Mouse (Mus musculus): Measurements from ENCODE around the gene Cfap45. TPM values are rescaled to one million over a fixed set of nuclear protein-coding genes. Genes with fewer than 3 reads are reported as not detected.

The Cfap45 gene
- polyA plus RNA-seq (2016; fragmentation: Nextera tagmentation; extraction: Ambion mirVana): 1.1 and 1.2 TPM in 2 replicates

GRCm38 (mm10) chr1:172520576-172521440 lies at the start of gene Cfap45:
TSS of gene Cfap45 (plus strand) at chr1:172520801.
- Histone ChIP-seq H3K27me3 (0 out of 2 replicates have a peak, but pooled peaks cover 4% of the 10 kb centered on the region), H3K4me1 (replicated peaks) (peaks cover 24% of the 10 kb centered on the region), H3K27ac (0 out of 2 replicates have a peak within 1 kb of the TSS, but pooled peaks have one; percentile 0), H3K4me3 (replicated peaks) (peak within 1 kb of the TSS; percentile 36), H3K9ac (replicated peaks) (no peak within 1 kb of the TSS), H3K4me2 (peak within 1 kb of the TSS; percentile 54), H3K9me3 (0 out of 2 replicates have a peak, but pooled peaks cover 5% of the 10 kb centered on the region), H3K36me3 (no peaks in the 10 kb centered on the region)
- peak; percentile 88 for ATAC-seq (ENCODE audit: insufficient number of reproducible peaks, insufficient read depth, low FRiP score, low TSS enrichment, low read depth)
- 5% methylated on average over 28 of the region's 28 CpGs for WGBS

GRCm38 (mm10) chr1:172472909-172473308 lies 47.7 kb upstream of the Cfap45 start:
- Histone ChIP-seq H3K4me1 (replicated peaks) (no peaks in the 10 kb centered on the region; the same call in 1 of the 2 replicates), H3K9me3 (no peaks in the 10 kb centered on the region), H3K36me3 (no peaks in the 10 kb centered on the region), H3K27ac (no peak overlapping the region), H3K4me2 (no peak overlapping the region), H3K4me3 (replicated peaks) (no peak overlapping the region), H3K9ac (replicated peaks) (no peak overlapping the region), H3K27me3 (no peaks in the 10 kb centered on the region)
- no peak for ATAC-seq (ENCODE audit: insufficient number of reproducible peaks, insufficient read depth, low FRiP score, low TSS enrichment, low read depth)

DNA sequence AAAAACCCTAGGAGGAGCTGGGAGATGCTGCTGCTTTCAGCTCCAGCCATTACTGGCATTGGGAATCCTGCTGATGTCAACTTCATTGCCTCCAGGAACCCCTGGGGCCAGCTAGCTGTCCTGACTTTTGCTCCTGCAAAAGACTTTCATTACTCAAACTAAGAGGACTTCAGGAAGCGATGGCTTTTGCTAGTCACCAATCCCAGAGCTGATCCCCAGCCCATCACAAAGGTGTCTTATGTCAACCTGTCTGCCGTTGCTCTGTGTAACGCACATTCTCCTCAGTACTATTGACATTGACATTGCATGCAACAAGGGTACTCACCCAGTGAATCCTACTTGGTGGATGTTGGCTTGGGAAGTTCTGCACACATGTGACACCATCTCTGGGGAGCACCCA lies 46.4 kb upstream of the Cfap45 start:
- no peaks in the 10 kb centered on the region for H3K4me1 ChIP-seq (replicated peaks)
- no peak for ATAC-seq (ENCODE audit: insufficient number of reproducible peaks, insufficient read depth, low FRiP score, low TSS enrichment, low read depth)
- H3K4me2 ChIP-seq: no peak overlapping the region
- H3K27me3 ChIP-seq: no peaks in the 10 kb centered on the region
- H3K9me3 ChIP-seq: no peaks in the 10 kb centered on the region
- no peak overlapping the region for H3K27ac ChIP-seq
- H3K4me3 ChIP-seq (replicated peaks): no peak overlapping the region
- H3K36me3 ChIP-seq: no peaks in the 10 kb centered on the region
- WGBS: 74% methylated on average over 3 of the region's 3 CpGs
- no peak overlapping the region for H3K9ac ChIP-seq (replicated peaks)

- H3K36me3 ChIP-seq: no peaks in the 10 kb centered on the region
- peak; percentile 52; the same call in 1 of the 2 replicates for ATAC-seq (ENCODE audit: insufficient number of reproducible peaks, insufficient read depth, low FRiP score, low TSS enrichment, low read depth)
- WGBS: 70% methylated on average over 7 of the region's 7 CpGs
- H3K9me3 ChIP-seq: no peaks in the 10 kb centered on the region
- H3K4me1 ChIP-seq (replicated peaks): no peaks in the 10 kb centered on the region
- H3K9ac ChIP-seq (replicated peaks): no peak within 1 kb of the TSS
- H3K27ac ChIP-seq: no peak within 1 kb of the TSS
- H3K27me3 ChIP-seq: no peaks in the 10 kb centered on the region
- no peak within 1 kb of the TSS for H3K4me2 ChIP-seq
- no peak within 1 kb of the TSS for H3K4me3 ChIP-seq (replicated peaks)
Observed at GRCm38 (mm10) chr1:172475054-172475741, 45.4 kb upstream of the Cfap45 start, which contains the start of gene Slamf9. TSS of gene Slamf9 (plus strand) at chr1:172475358.

GRCm38 (mm10) chr1:172478020-172478419 lies 42.6 kb upstream of the Cfap45 start:
- H3K27me3 ChIP-seq: no peaks in the 10 kb centered on the region
- WGBS: 74% methylated on average over 5 of the region's 5 CpGs
- no peak overlapping the region for H3K4me2 ChIP-seq
- H3K4me1 ChIP-seq (replicated peaks): peaks cover 4% of the 10 kb centered on the region
- no peak overlapping the region for H3K27ac ChIP-seq
- no peaks in the 10 kb centered on the region for H3K9me3 ChIP-seq
- no peak overlapping the region for H3K4me3 ChIP-seq (replicated peaks)
- no peak overlapping the region for H3K9ac ChIP-seq (replicated peaks)
- no peaks in the 10 kb centered on the region for H3K36me3 ChIP-seq
- no peak for ATAC-seq (ENCODE audit: insufficient number of reproducible peaks, insufficient read depth, low FRiP score, low TSS enrichment, low read depth)

- Histone ChIP-seq H3K9ac (replicated peaks) (no peak overlapping the region), H3K36me3 (peaks cover 12% of the 10 kb centered on the region; the same call in 1 of the 2 replicates), H3K4me3 (replicated peaks) (no peak overlapping the region), H3K27ac (no peak overlapping the region), H3K4me2 (no peak overlapping the region), H3K9me3 (no peaks in the 10 kb centered on the region), H3K4me1 (replicated peaks) (peaks cover 27% of the 10 kb centered on the region), H3K27me3 (no peaks in the 10 kb centered on the region)
- ATAC-seq (ENCODE audit: insufficient number of reproducible peaks, insufficient read depth, low FRiP score, low TSS enrichment, low read depth): no peak
- 88% methylated on average over 4 of the region's 4 CpGs for WGBS
Observed at GRCm38 (mm10) chr1:172480376-172480775, 40.2 kb upstream of the Cfap45 start.

- Histone ChIP-seq H3K27ac (peak overlapping the region; percentile 62; the same call in 1 of the 2 replicates), H3K4me2 (peak overlapping the region; percentile 79), H3K36me3 (peaks cover 13% of the 10 kb centered on the region; the same call in 1 of the 2 replicates), H3K4me1 (replicated peaks) (peaks cover 35% of the 10 kb centered on the region), H3K27me3 (no peaks in the 10 kb centered on the region), H3K9ac (replicated peaks) (peak overlapping the region; percentile 65), H3K9me3 (no peaks in the 10 kb centered on the region), H3K4me3 (replicated peaks) (peak overlapping the region; percentile 66)
- no peak for ATAC-seq (ENCODE audit: insufficient number of reproducible peaks, insufficient read depth, low FRiP score, low TSS enrichment, low read depth)
- WGBS: 16% methylated on average over 13 of the region's 13 CpGs
Observed at GRCm38 (mm10) chr1:172481111-172481510, 39.5 kb upstream of the Cfap45 start.

DNA sequence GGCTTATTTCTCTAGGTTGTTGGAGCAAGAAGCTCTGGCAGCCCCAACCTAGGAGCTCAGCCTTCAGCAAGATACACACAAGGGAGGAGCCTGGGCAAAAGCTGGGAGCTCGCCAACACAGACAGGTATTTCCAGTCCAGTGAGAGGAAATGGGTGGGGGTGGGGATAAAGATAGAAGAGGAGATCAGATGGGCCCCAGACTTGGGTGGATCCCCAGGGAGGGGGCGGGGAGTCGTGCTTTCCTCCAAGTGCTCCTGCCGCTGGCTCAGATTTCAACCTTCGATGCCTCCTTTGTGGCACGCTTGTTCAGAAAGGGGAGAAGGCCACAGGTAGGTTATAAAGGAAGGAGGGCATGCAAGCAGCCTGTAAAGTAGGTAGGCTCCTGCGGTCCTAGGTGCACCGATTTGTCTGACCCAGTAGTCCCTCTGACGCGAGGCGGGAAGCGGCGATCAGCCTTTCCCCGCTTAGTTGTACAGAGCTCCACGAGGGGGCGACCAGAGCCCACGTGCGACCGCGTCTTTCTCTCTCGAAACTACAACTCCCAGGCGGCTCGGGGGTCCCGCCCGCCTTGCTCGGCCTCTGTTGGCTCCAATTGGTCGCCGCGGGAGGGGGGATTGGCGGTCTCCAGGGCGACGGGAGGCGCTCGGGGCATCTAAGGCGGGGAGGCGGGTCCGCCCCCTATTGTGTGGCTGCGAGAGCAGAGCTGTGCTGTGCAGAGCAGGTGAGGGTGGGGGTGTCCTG lies 38.9 kb upstream of the Cfap45 start, which contains the start of gene Igsf9:
Gene Igsf9 (plus strand): TSS at position 249 of the 741 bp plus-strand sequence.
- peak within 1 kb of the TSS; percentile 62 for H3K27ac ChIP-seq
- H3K4me1 ChIP-seq (replicated peaks): peaks cover 41% of the 10 kb centered on the region
- H3K9me3 ChIP-seq: no peaks in the 10 kb centered on the region
- no peaks in the 10 kb centered on the region for H3K27me3 ChIP-seq
- ATAC-seq (ENCODE audit: insufficient number of reproducible peaks, insufficient read depth, low FRiP score, low TSS enrichment, low read depth): peak; percentile 97
- peak within 1 kb of the TSS; percentile 65 for H3K9ac ChIP-seq (replicated peaks)
- peak within 1 kb of the TSS; percentile 79 for H3K4me2 ChIP-seq
- under 1% methylated on average over 38 of the region's 38 CpGs for WGBS
- H3K36me3 ChIP-seq: peaks cover 16% of the 10 kb centered on the region
- H3K4me3 ChIP-seq (replicated peaks): peak within 1 kb of the TSS; percentile 66

DNA sequence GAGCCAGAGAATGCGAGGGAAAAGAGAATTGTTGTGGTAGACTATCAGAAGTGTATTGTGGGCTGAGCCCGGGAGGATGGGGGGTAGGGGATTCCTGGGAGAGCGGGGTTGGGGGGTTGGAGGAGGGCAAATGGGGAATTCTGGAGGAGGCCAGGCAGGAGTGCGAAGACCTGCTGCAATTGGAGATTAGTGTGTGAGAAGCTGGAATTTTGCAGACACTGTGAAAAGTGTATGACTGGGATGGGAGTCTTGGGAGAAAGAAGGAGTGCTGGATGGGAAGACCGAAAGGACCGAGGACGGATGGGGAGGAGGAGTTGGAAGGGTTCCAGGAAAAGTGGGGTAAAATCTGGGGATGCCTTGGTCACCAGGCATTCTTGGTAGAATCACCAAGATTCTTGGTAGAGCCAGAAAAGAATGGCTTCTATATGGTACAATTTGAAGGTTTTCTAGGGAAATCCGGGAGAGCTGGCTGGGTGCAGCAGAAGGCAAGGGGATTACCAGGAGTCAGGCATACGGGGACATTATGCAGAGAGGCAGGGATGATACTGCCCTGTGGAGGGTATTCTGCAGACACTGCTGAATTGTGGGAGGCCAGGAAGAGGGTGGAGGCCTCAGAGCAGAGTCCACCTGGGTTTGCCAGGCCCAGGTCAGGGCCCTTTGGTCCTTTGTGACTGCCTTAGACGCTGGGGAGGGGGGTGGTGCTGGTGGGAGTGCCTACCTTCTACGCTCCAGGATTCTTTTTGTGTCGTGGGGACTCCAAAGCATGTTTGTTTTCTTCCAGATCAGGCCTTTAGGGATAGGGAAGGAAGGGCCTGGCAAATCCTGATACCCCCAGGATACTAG lies 37.9 kb upstream of the Cfap45 start:
- Histone ChIP-seq H3K27me3 (no peaks in the 10 kb centered on the region), H3K36me3 (peaks cover 26% of the 10 kb centered on the region), H3K27ac (no peak overlapping the region; the same call in 1 of the 2 replicates), H3K4me3 (replicated peaks) (peak overlapping the region; percentile 66), H3K4me1 (replicated peaks) (peaks cover 48% of the 10 kb centered on the region), H3K9me3 (no peaks in the 10 kb centered on the region), H3K9ac (replicated peaks) (peak overlapping the region; percentile 65), H3K4me2 (peak overlapping the region; percentile 79)
- under 1% methylated on average over 12 of the region's 12 CpGs for WGBS
- no peak for ATAC-seq (ENCODE audit: insufficient number of reproducible peaks, insufficient read depth, low FRiP score, low TSS enrichment, low read depth)

DNA sequence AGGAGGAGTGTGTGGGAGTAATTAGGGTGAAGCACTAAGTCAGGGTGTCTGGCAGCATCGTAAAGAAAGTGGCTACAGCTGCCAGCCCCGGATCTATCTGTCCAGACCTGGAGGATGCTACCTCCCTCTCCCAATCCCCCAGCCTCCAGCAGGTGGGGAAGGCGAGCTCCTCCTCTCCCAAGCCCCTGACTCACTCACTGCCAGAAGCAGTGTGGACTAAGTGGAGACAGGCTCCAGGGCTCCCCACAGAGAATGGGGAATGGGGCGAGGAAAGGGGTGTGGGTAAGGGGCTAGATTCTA lies 37.3 kb upstream of the Cfap45 start:
- Histone ChIP-seq H3K9me3 (no peaks in the 10 kb centered on the region), H3K9ac (replicated peaks) (peak overlapping the region; percentile 65), H3K4me2 (peak overlapping the region; percentile 79), H3K4me1 (replicated peaks) (peaks cover 48% of the 10 kb centered on the region), H3K27ac (no peak overlapping the region), H3K27me3 (no peaks in the 10 kb centered on the region), H3K4me3 (replicated peaks) (peak overlapping the region; percentile 66), H3K36me3 (peaks cover 30% of the 10 kb centered on the region)
- no peak for ATAC-seq (ENCODE audit: insufficient number of reproducible peaks, insufficient read depth, low FRiP score, low TSS enrichment, low read depth)
- 7% methylated on average over 4 of the region's 4 CpGs for WGBS

Measured in limb, embryonic 12.5 days (tissue).